Mouse (Mus musculus) myocyte (in vitro differentiated cells): ENCODE measurements around the gene Vwa8. TPM values are rescaled to one million over a fixed set of nuclear protein-coding genes. Genes with fewer than 3 reads are reported as not detected.
A peak's percentile ranks its signal among the peaks of the same experiment; 100 is the strongest.

ENCODE experiments used
- H3K27me3 ChIP-seq: one replicate; pipeline ENCODE4 v1.6.1; 2011; ENCODE audit not compliant: control insufficient read depth, insufficient read depth, insufficient read length
- H3K36me3 ChIP-seq: one replicate; pipeline ENCODE4 v1.6.1; 2011; ENCODE audit not compliant: control insufficient read depth, insufficient read depth
- H3K4me2 ChIP-seq: one replicate; pipeline ENCODE4 v1.6.1; 2011; ENCODE audit warnings: low read depth, control low read depth
- H3K4me3 ChIP-seq: one replicate; pipeline ENCODE4 v1.5.1; 2011; ENCODE audit warnings: mild to moderate bottlenecking, control low read depth, moderate library complexity
- H3K79me2 ChIP-seq: one replicate; pipeline ENCODE4 v1.6.1; 2011; ENCODE audit not compliant: control insufficient read depth, insufficient read depth
- H3ac ChIP-seq: one replicate; pipeline ENCODE4 v1.6.1; 2011; ENCODE audit not compliant: control insufficient read depth, insufficient read length
- CEBPB ChIP-seq: IDR thresholded peaks from 2 replicates; pipeline ENCODE4 v1.6.1; 2011; ENCODE audit warnings: mild to moderate bottlenecking, moderate library complexity; ENCODE audit not compliant: poor library complexity, insufficient read depth, severe bottlenecking
- E2F4 ChIP-seq: IDR thresholded peaks from one replicate; pipeline ENCODE4 v1.6.1; 2011; ENCODE audit warnings: mild to moderate bottlenecking, control low read depth, moderate library complexity; ENCODE audit not compliant: insufficient read depth
- MAX ChIP-seq: IDR thresholded peaks from one replicate; pipeline ENCODE4 v1.6.1; 2011; ENCODE audit warnings: low read depth, mild to moderate bottlenecking, control low read depth
- MYOD1 ChIP-seq, 3 experiments: IDR thresholded peaks; one replicate each; pipeline ENCODE4 v1.6.1; 2011; ENCODE audit warnings: control low read depth in 2 of 3, low read depth in 2 of 3, mild to moderate bottlenecking in 2 of 3, moderate library complexity in 1 of 3; ENCODE audit not compliant: insufficient read length in 2 of 3, control insufficient read depth in 1 of 3
- MYOG ChIP-seq, 3 experiments: IDR thresholded peaks; one replicate each; pipeline ENCODE4 v1.6.1; 2011; ENCODE audit warnings: control low read depth in 2 of 3, low read depth in 2 of 3, mild to moderate bottlenecking in 2 of 3; ENCODE audit not compliant: insufficient read length in 2 of 3, control insufficient read depth in 1 of 3, insufficient read depth in 1 of 3
- POLR2A ChIP-seq: IDR thresholded peaks from one replicate; pipeline ENCODE4 v1.6.1; 2011; ENCODE audit warnings: low read depth, mild to moderate bottlenecking, control low read depth, moderate library complexity; ENCODE audit not compliant: insufficient read length
- POLR2AphosphoS2 ChIP-seq: IDR thresholded peaks from one replicate; pipeline ENCODE4 v1.6.1; 2011; ENCODE audit warnings: low read depth, control low read depth; ENCODE audit not compliant: insufficient read length
- REST ChIP-seq: IDR thresholded peaks from one replicate; pipeline ENCODE4 v1.6.1; 2011; ENCODE audit warnings: mild to moderate bottlenecking, control low read depth, moderate library complexity; ENCODE audit not compliant: insufficient read depth, insufficient read length
- SRF ChIP-seq: IDR thresholded peaks from one replicate; pipeline ENCODE4 v1.6.1; 2011; ENCODE audit warnings: low read depth; ENCODE audit not compliant: control insufficient read depth, insufficient read length
- TCF12 ChIP-seq: IDR thresholded peaks from one replicate; pipeline ENCODE4 v1.6.1; 2011; ENCODE audit warnings: mild to moderate bottlenecking, control low read depth; ENCODE audit not compliant: poor library complexity, insufficient read depth, severe bottlenecking
- TCF3 ChIP-seq: IDR thresholded peaks from one replicate; pipeline ENCODE4 v1.6.1; 2011; ENCODE audit warnings: low read depth, control low read depth; ENCODE audit not compliant: insufficient read length
- USF1 ChIP-seq: IDR thresholded peaks from one replicate; pipeline ENCODE4 v1.6.1; 2011; ENCODE audit warnings: low read depth, mild to moderate bottlenecking, control low read depth, moderate library complexity
- polyA plus RNA-seq: library from polyadenylated mRNA; unstranded; fragments of >200 nt; fragmentation: generic; extraction: Trizol; gene quantifications from one replicate; pipeline ENCODE4 v1.2.1, GENCODE M21; 2012; ENCODE audit warnings: missing spikeins

Gene Vwa8
- polyA plus RNA-seq, 1 experiment, result 20.1 TPM

GRCm38 (mm10) chr14:79157451-79158218 is 308.8 kb downstream of the Vwa8 start:
- H3K4me3 ChIP-seq, result no peak overlapping the region
- no peaks in the 10 kb centered on the region for H3K36me3 ChIP-seq
- no peak overlapping the region for H3K4me2 ChIP-seq
- H3K27me3 ChIP-seq, result no peaks in the 10 kb centered on the region
- TF ChIP-seq SRF (no peak), TCF3 (peak; percentile 23), MYOG (IDR thresholded peaks at IDR 0.05; ENCODE audit: control insufficient read depth in 1 of 3, insufficient read depth in 1 of 3, insufficient read length in 2 of 3, low read depth in 2 of 3) (peak in 2 of 3 experiments; percentile 79 to 81), MYOD1 (IDR thresholded peaks at IDR 0.05; ENCODE audit: control insufficient read depth in 1 of 3, insufficient read length in 2 of 3, low read depth in 2 of 3) (peak in 2 of 3 experiments; percentile 27 to 65), MAX (no peak), E2F4 (no peak), POLR2A (no peak), REST (no peak), USF1 (no peak), CEBPB (no peak), POLR2AphosphoS2 (no peak), TCF12 (no peak)
- no peak overlapping the region for H3ac ChIP-seq
- H3K79me2 ChIP-seq, result no peaks in the 10 kb centered on the region

GRCm38 (mm10) chr14:79158219-79158521 is 309.3 kb downstream of the Vwa8 start:
- no peak overlapping the region for H3K4me3 ChIP-seq
- TF ChIP-seq CEBPB (no peak), SRF (no peak), E2F4 (no peak), REST (no peak), TCF3 (no peak), USF1 (no peak), TCF12 (no peak), MAX (no peak), POLR2A (no peak), MYOD1 (IDR thresholded peaks at IDR 0.05; ENCODE audit: control insufficient read depth in 1 of 3, insufficient read length in 2 of 3, low read depth in 2 of 3) (no peak)
- no peak overlapping the region for H3K4me2 ChIP-seq
- no peaks in the 10 kb centered on the region for H3K36me3 ChIP-seq
- H3K27me3 ChIP-seq, result no peaks in the 10 kb centered on the region
- no peaks in the 10 kb centered on the region for H3K79me2 ChIP-seq
- H3ac ChIP-seq, result no peak overlapping the region

GRCm38 (mm10) chr14:79158673-79159200 is 309.9 kb downstream of the Vwa8 start:
- H3K4me3 ChIP-seq, result no peak overlapping the region
- no peaks in the 10 kb centered on the region for H3K79me2 ChIP-seq
- TF ChIP-seq POLR2AphosphoS2 (no peak), MYOD1 (IDR thresholded peaks at IDR 0.05; ENCODE audit: control insufficient read depth in 1 of 3, insufficient read length in 2 of 3, low read depth in 2 of 3) (no peak), REST (no peak), TCF12 (no peak), CEBPB (no peak), MAX (no peak), TCF3 (no peak), MYOG (IDR thresholded peaks at IDR 0.05; ENCODE audit: control insufficient read depth in 1 of 3, insufficient read depth in 1 of 3, insufficient read length in 2 of 3, low read depth in 2 of 3) (no peak), USF1 (no peak), SRF (no peak), E2F4 (no peak), POLR2A (no peak)
- no peaks in the 10 kb centered on the region for H3K27me3 ChIP-seq
- no peak overlapping the region for H3ac ChIP-seq
- no peak overlapping the region for H3K4me2 ChIP-seq
- H3K36me3 ChIP-seq, result no peaks in the 10 kb centered on the region

GRCm38 (mm10) chr14:79159451-79159850 is 310.6 kb downstream of the Vwa8 start:
- no peak overlapping the region for H3K4me3 ChIP-seq
- TF ChIP-seq E2F4, result no peak
- no peak for TF ChIP-seq TCF3
- no peak for TF ChIP-seq MYOD1 (IDR thresholded peaks at IDR 0.05; ENCODE audit: control insufficient read depth in 1 of 3, insufficient read length in 2 of 3, low read depth in 2 of 3)
- no peak for TF ChIP-seq REST
- no peak for TF ChIP-seq TCF12
- no peak for TF ChIP-seq MAX
- TF ChIP-seq CEBPB, result no peak
- no peak for TF ChIP-seq MYOG (IDR thresholded peaks at IDR 0.05; ENCODE audit: control insufficient read depth in 1 of 3, insufficient read depth in 1 of 3, insufficient read length in 2 of 3, low read depth in 2 of 3)
- TF ChIP-seq POLR2AphosphoS2, result no peak
- TF ChIP-seq POLR2A, result no peak
- TF ChIP-seq USF1, result no peak
- no peak for TF ChIP-seq SRF
- H3K79me2 ChIP-seq, result no peaks in the 10 kb centered on the region
- no peaks in the 10 kb centered on the region for H3K36me3 ChIP-seq
- H3ac ChIP-seq, result no peak overlapping the region
- H3K4me2 ChIP-seq, result no peak overlapping the region
- H3K27me3 ChIP-seq, result no peaks in the 10 kb centered on the region

GRCm38 (mm10) chr14:79160486-79160885 is 311.6 kb downstream of the Vwa8 start:
- Histone ChIP-seq H3ac (no peak overlapping the region), H3K27me3 (no peaks in the 10 kb centered on the region), H3K79me2 (no peaks in the 10 kb centered on the region), H3K4me3 (no peak overlapping the region), H3K36me3 (no peaks in the 10 kb centered on the region), H3K4me2 (no peak overlapping the region)
- no peak for TF ChIP-seq POLR2AphosphoS2
- TF ChIP-seq REST, result no peak
- no peak for TF ChIP-seq TCF3
- no peak for TF ChIP-seq CEBPB
- no peak for TF ChIP-seq SRF
- TF ChIP-seq POLR2A, result no peak
- no peak for TF ChIP-seq TCF12
- TF ChIP-seq E2F4, result no peak
- no peak for TF ChIP-seq MYOD1 (IDR thresholded peaks at IDR 0.05; ENCODE audit: control insufficient read depth in 1 of 3, insufficient read length in 2 of 3, low read depth in 2 of 3)
- TF ChIP-seq USF1, result no peak
- TF ChIP-seq MAX, result no peak
- TF ChIP-seq MYOG (IDR thresholded peaks at IDR 0.05; ENCODE audit: control insufficient read depth in 1 of 3, insufficient read depth in 1 of 3, insufficient read length in 2 of 3, low read depth in 2 of 3), result no peak
